ENCODE assay signal across 11 mouse cellular contexts in genomic region chr4:154170021-154170420, GRCm38 (mm10). TPM values are rescaled to one million over a fixed set of nuclear protein-coding genes. Genes with fewer than 3 reads are reported as not detected.
A peak's percentile ranks its signal among the peaks of the same experiment; 100 is the strongest.
DNase-seq lines count a peak whose midpoint lies in the region; ATAC-seq and TF ChIP-seq lines count a peak whose summit lies in the region.
"Had no signal": no experiment of that assay in that cellular context is flagged by ENCODE, and none has a peak within 500 bp of the region (broad histone marks: within the 10 kb centered on the region; RNA-seq: fewer than 3 reads in every experiment).

No protein-coding gene starts in this region.

- no peak for TF ChIP-seq CTCF in liver, adult 2 months (IDR thresholded peaks at IDR 0.05; ENCODE audit: low read depth, low read length)

- 5% methylated on average over 15 of the region's 15 CpGs for WGBS in liver, adult 2 months
- 0% methylated on average over 15 of the region's 15 CpGs for WGBS in forebrain, embryonic 13.5 days
- WGBS in limb, embryonic 13.5 days, result 2% methylated on average over 15 of the region's 15 CpGs
- WGBS in neural tube, embryonic 15.5 days, result under 1% methylated on average over 15 of the region's 15 CpGs

- DNase-seq in liver, adult 2 months (ENCODE audit: extremely low read depth, low read depth, low spot score), result no peak
- no peak for DNase-seq in liver
- DNase-seq in frontal cortex, postnatal 25 days (ENCODE audit: low spot score in 2 of 2), result no peak
- no peak for DNase-seq in thymus, adult 18-20 months
- no peak for DNase-seq in gastrocnemius, adult 8-10 months (ENCODE audit: low spot score in 2 of 2)
- DNase-seq: cerebellum, adult 9-10 months; right cerebral cortex, adult 18-20 months had no signal

- H3K4me3 ChIP-seq in liver, adult 2 months (ENCODE audit: insufficient read depth, low read depth, low read length), result peak overlapping the region; percentile 30; the same call in 1 of the 2 replicates
- peak overlapping the region; percentile 57 for H3K4me3 ChIP-seq in forebrain, embryonic 13.5 days
- H3K4me3 ChIP-seq in limb, embryonic 13.5 days, result peak overlapping the region; percentile 70
- peak overlapping the region; percentile 49 for H3K4me3 ChIP-seq in neural tube, embryonic 15.5 days (replicated peaks)

- ATAC-seq in forebrain, embryonic 13.5 days, result peak; percentile 33; the same call in 1 of the 2 replicates
- peak; percentile 16 for ATAC-seq in limb, embryonic 13.5 days (ENCODE audit: low FRiP score, low read depth)
- no peak for ATAC-seq in neural tube, embryonic 15.5 days (ENCODE audit: low FRiP score)
- ATAC-seq: Patski had no signal

- H3K79me2 ChIP-seq in liver, adult 2 months (ENCODE audit: control insufficient read depth, insufficient read depth, low read length), result no peaks in the 10 kb centered on the region

- H3K4me2 ChIP-seq in forebrain, embryonic 13.5 days, result peak overlapping the region; percentile 98
- H3K4me2 ChIP-seq in limb, embryonic 13.5 days (replicated peaks), result peak overlapping the region; percentile 97
- peak overlapping the region; percentile 97 for H3K4me2 ChIP-seq in neural tube, embryonic 15.5 days

- H3K9me3 ChIP-seq in forebrain, embryonic 13.5 days (replicated peaks), result no peaks in the 10 kb centered on the region
- no peaks in the 10 kb centered on the region for H3K9me3 ChIP-seq in limb, embryonic 13.5 days
- H3K9me3 ChIP-seq in neural tube, embryonic 15.5 days (replicated peaks), result no peaks in the 10 kb centered on the region

- H3K9ac ChIP-seq in liver, adult 2 months (ENCODE audit: low read depth, low read length), result 0 out of 2 replicates have a peak overlapping the region, but pooled peaks have one; percentile 25
- H3K9ac ChIP-seq in forebrain, embryonic 13.5 days, result peak overlapping the region; percentile 40; the same call in 1 of the 2 replicates
- peak overlapping the region; percentile 39 for H3K9ac ChIP-seq in limb, embryonic 13.5 days
- H3K9ac ChIP-seq in neural tube, embryonic 15.5 days (replicated peaks), result 0 out of 2 replicates have a peak overlapping the region, but pooled peaks have one; percentile 14

- H3K36me3 ChIP-seq in liver, adult 2 months (ENCODE audit: control insufficient read depth, insufficient read depth, low read length), result no peaks in the 10 kb centered on the region
- no peaks in the 10 kb centered on the region for H3K36me3 ChIP-seq in forebrain, embryonic 13.5 days (ENCODE audit: poor library complexity, severe bottlenecking)
- H3K36me3 ChIP-seq in limb, embryonic 13.5 days, result no peaks in the 10 kb centered on the region
- H3K36me3 ChIP-seq in neural tube, embryonic 15.5 days, result no peaks in the 10 kb centered on the region

- TF ChIP-seq POLR2A in liver, adult 2 months (IDR thresholded peaks at IDR 0.05; ENCODE audit: extremely low read depth, insufficient read depth, low read length), result no peak

- H3K27ac ChIP-seq in liver, adult 2 months (replicated peaks; ENCODE audit: insufficient read depth, low read depth, low read length), result no peak overlapping the region
- H3K27ac ChIP-seq in forebrain, embryonic 13.5 days, result no peak overlapping the region
- no peak overlapping the region for H3K27ac ChIP-seq in limb, embryonic 13.5 days
- H3K27ac ChIP-seq in neural tube, embryonic 15.5 days (replicated peaks), result no peak overlapping the region

- peaks cover 13% of the 10 kb centered on the region for H3K27me3 ChIP-seq in liver, adult 2 months (ENCODE audit: control insufficient read depth, insufficient read depth, low read length)
- H3K27me3 ChIP-seq in forebrain, embryonic 13.5 days, result peaks cover 47% of the 10 kb centered on the region
- H3K27me3 ChIP-seq in limb, embryonic 13.5 days, result peaks cover 21% of the 10 kb centered on the region
- peaks cover 51% of the 10 kb centered on the region for H3K27me3 ChIP-seq in neural tube, embryonic 15.5 days (replicated peaks)

- no peaks in the 10 kb centered on the region for H3K4me1 ChIP-seq in liver, adult 2 months (ENCODE audit: control insufficient read depth, insufficient read depth, low read length)
- H3K4me1 ChIP-seq in forebrain, embryonic 13.5 days, result peaks cover 26% of the 10 kb centered on the region
- peaks cover 51% of the 10 kb centered on the region for H3K4me1 ChIP-seq in limb, embryonic 13.5 days
- H3K4me1 ChIP-seq in neural tube, embryonic 15.5 days, result peaks cover 31% of the 10 kb centered on the region

RNA-seq across cellular contexts. Expression of gene Megf6, which starts 0.5 kb away (rescaled TPM):
- total RNA-seq in liver, adult 2 months (2014; rRNA removed), result 0.28 and 1.1 TPM in 2 replicates
- polyA plus RNA-seq in liver, adult 2 months (2012; rRNA removed), result 0.86 and 1.4 TPM in 2 replicates
- 5.8 and 8.1 TPM in 2 replicates for polyA plus RNA-seq in forebrain, embryonic 13.5 days (2015; fragmentation: Nextera tagmentation; extraction: Ambion mirVana)
- polyA plus RNA-seq in limb, embryonic 13.5 days (2015; fragmentation: Nextera tagmentation; extraction: Ambion mirVana), result 61.7 and 70.0 TPM in 2 replicates
- polyA plus RNA-seq in neural tube, embryonic 15.5 days (2015; fragmentation: Nextera tagmentation; extraction: Ambion mirVana), result 10.7 and 11.7 TPM in 2 replicates
- under 1 TPM; 0.21 to 0.67 (median 0.25) TPM for total RNA-seq in gastrocnemius, adult 8-10 months (2022)

RNA-seq across cellular contexts. Expression of gene Tprgl, which starts 9.6 kb away (rescaled TPM):
- total RNA-seq in liver, adult 2 months (2014; rRNA removed), result 50.9 and 56.2 TPM in 2 replicates
- polyA plus RNA-seq in liver, adult 2 months (2012; rRNA removed), result 78.7 and 79.8 TPM in 2 replicates
- 130 and 134 TPM in 2 replicates for polyA plus RNA-seq in forebrain, embryonic 13.5 days (2015; fragmentation: Nextera tagmentation; extraction: Ambion mirVana)
- 117 and 118 TPM in 2 replicates for polyA plus RNA-seq in limb, embryonic 13.5 days (2015; fragmentation: Nextera tagmentation; extraction: Ambion mirVana)
- polyA plus RNA-seq in neural tube, embryonic 15.5 days (2015; fragmentation: Nextera tagmentation; extraction: Ambion mirVana), result 181 and 193 TPM in 2 replicates
- 100 to 1,000 TPM in 2 of 4 experiments, 10 to 100 TPM in 2; 97.3 to 122 (median 108) TPM for total RNA-seq in gastrocnemius, adult 8-10 months (2022)

RNA-seq across cellular contexts. Expression of gene Wrap73, which starts 27.8 kb away (rescaled TPM):
- total RNA-seq in liver, adult 2 months (2014; rRNA removed), result 9.3 and 10.3 TPM in 2 replicates
- polyA plus RNA-seq in liver, adult 2 months (2012; rRNA removed), result 22.4 and 25.3 TPM in 2 replicates
- polyA plus RNA-seq in forebrain, embryonic 13.5 days (2015; fragmentation: Nextera tagmentation; extraction: Ambion mirVana), result 59.2 and 61.4 TPM in 2 replicates
- 47.8 and 48.4 TPM in 2 replicates for polyA plus RNA-seq in limb, embryonic 13.5 days (2015; fragmentation: Nextera tagmentation; extraction: Ambion mirVana)
- polyA plus RNA-seq in neural tube, embryonic 15.5 days (2015; fragmentation: Nextera tagmentation; extraction: Ambion mirVana), result 41.9 and 43.2 TPM in 2 replicates
- total RNA-seq in gastrocnemius, adult 8-10 months (2022), result 10 to 100 TPM; 10.4 to 12.8 (median 11.4) TPM

RNA-seq across cellular contexts. Expression of gene Trp73, which starts 30.0 kb away (rescaled TPM):
- total RNA-seq in liver, adult 2 months (2014; rRNA removed), result under 0.01 TPM in 1 of 2 replicates, not detected in the other
- not detected in 2 replicates for polyA plus RNA-seq in liver, adult 2 months (2012; rRNA removed)
- polyA plus RNA-seq in forebrain, embryonic 13.5 days (2015; fragmentation: Nextera tagmentation; extraction: Ambion mirVana), result 5.2 and 5.9 TPM in 2 replicates
- polyA plus RNA-seq in limb, embryonic 13.5 days (2015; fragmentation: Nextera tagmentation; extraction: Ambion mirVana), result 1.6 and 1.7 TPM in 2 replicates
- 0.04 and 0.17 TPM in 2 replicates for polyA plus RNA-seq in neural tube, embryonic 15.5 days (2015; fragmentation: Nextera tagmentation; extraction: Ambion mirVana)
- not detected for total RNA-seq in gastrocnemius, adult 8-10 months (2022)
